Mouse (Mus musculus): ENCODE data around the gene Orc2. TPM values are rescaled to one million over a fixed set of nuclear protein-coding genes. Genes with fewer than 3 reads are reported as not detected.
A peak's percentile ranks its signal among the peaks of the same experiment; 100 is the strongest.

Orc2 gene
- total and polyA plus RNA-seq, 2 experiments from 2014 or later, result 20.8 to 82.0 TPM

DNA sequence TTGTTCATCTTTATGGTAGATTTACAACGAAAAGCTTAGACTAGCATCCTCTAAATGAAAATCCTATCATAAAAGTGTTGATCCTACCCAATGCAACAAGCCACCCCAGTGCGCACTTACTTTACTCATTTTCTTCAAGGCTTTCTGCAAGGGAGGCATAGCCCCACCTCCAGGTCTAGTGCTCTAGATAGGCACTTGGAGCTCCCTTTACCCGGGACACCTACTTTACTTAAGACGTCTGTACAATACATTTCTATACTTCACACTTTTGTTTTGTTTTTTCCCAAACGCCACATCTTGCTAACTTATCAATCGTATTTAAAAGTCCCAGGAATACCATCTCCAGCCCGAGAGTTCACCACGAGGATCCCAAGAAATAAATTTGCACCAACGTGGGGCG lies 60.2 kb downstream of the Orc2 start:
- Histone ChIP-seq H3K27me3 (ENCODE audit: insufficient read depth, low read length) (no peaks in the 10 kb centered on the region), H3K4me2 (ENCODE audit: low read depth, low read length) (peak overlapping the region; percentile 62), H3K4me1 (ENCODE audit: insufficient read depth, low read length) (peaks cover 6% of the 10 kb centered on the region; the same call in 1 of the 2 replicates), H3K9ac (replicated peaks; ENCODE audit: low read length) (peak overlapping the region; percentile 75), H3K4me3 (ENCODE audit: low read length) (peak overlapping the region; percentile 65), H3K27ac (peak overlapping the region; percentile 91), H3K36me3 (ENCODE audit: insufficient read depth, low read length) (0 out of 2 replicates have a peak, but pooled peaks cover 3% of the 10 kb centered on the region), H3K9me3 (ENCODE audit: low read length) (no peaks in the 10 kb centered on the region)
- TF ChIP-seq CTCF (IDR thresholded peaks at IDR 0.05; ENCODE audit: low read depth), result no peak
- 13% methylated on average over 10 of the region's 10 CpGs for WGBS
- no peak for ATAC-seq
- DNase-seq (ENCODE audit: low spot score), result no peak

DNA sequence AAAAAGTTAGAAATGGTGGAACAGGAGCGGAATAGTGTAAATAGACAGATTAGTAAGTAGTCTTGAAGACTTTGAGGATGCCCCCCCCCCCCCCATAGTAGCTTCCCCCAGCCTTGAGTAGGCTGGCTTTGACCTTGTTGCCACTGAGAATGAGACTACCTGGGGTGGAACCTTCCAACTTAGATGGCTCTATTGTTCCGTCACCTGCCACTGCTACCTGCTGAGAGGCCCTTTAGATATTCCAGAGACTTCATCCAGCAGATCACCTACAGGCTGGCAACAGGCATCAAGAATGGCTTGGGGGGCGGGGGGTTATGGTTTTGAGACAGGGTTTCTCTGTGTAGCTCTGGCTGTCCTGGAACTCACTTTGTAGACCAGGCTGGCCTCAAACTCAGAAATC lies 80.4 kb downstream of the Orc2 start:
- H3K27me3 ChIP-seq (ENCODE audit: insufficient read depth, low read length), result no peaks in the 10 kb centered on the region

DNA sequence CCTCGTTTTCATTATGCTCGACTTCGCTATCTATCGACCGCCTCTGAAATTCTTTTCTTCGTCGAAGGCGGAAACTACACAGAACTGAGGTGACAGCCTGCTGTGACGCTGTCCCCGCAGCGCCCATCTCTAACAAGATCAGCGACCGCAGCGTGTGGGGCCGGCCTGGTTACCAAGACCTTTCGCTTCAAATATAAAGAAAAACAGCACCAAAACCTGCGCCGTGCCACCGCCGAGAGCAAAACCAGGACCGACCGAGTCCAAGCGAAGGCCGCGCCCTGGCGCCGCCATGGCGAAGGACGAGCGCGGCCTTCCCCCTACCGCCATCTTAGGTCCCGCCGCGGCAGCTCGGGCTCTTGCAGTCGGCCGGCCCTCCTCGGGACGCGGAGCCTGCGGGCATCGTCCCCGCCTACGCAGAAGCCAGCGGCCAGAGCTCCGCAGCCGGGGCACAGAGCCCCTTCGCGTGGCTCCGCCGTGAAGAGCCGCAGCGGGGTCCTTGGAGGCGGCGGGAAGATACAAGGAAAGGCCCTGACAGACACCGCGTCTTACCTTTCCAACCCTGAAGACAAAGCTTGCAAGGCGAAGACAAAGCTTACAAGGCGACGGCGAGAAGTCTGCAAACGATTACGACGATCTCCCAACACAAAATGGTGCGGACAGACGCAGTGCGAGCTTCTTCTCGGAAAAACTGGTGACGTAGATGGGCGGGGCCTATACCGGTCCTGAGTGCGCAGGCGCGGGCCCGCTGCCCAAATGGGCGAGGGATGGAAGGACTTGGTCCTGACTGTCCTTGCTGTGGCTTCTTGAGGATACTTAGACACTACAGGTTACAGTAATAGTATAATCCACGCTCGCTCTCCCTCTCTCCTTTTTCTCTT lies 81.3 kb downstream of the Orc2 start, which contains the start of gene Clk1:
Clk1 (minus strand) TSS at position 696 of the 878 bp plus-strand sequence.
- Histone ChIP-seq H3K4me2 (ENCODE audit: low read depth, low read length) (peak within 1 kb of the TSS; percentile 72), H3K9ac (replicated peaks; ENCODE audit: low read length) (peak within 1 kb of the TSS; percentile 99), H3K27me3 (ENCODE audit: insufficient read depth, low read length) (no peaks in the 10 kb centered on the region), H3K9me3 (ENCODE audit: low read length) (no peaks in the 10 kb centered on the region), H3K4me3 (ENCODE audit: low read length) (peak within 1 kb of the TSS; percentile 68), H3K4me1 (ENCODE audit: insufficient read depth, low read length) (peaks cover 3% of the 10 kb centered on the region; the same call in 1 of the 2 replicates), H3K36me3 (ENCODE audit: insufficient read depth, low read length) (peaks cover 17% of the 10 kb centered on the region), H3K27ac (peak within 1 kb of the TSS; percentile 99)
- TF ChIP-seq CTCF (IDR thresholded peaks at IDR 0.05; ENCODE audit: low read depth), result no peak
- under 1% methylated on average over 79 of the region's 79 CpGs for WGBS
- DNase-seq (ENCODE audit: low spot score) (peak; percentile 96), ATAC-seq (peak; percentile 96)

More for the DNA sequence above, 80.4 kb downstream of the Orc2 start:
- peaks cover 14% of the 10 kb centered on the region; the same call in 1 of the 2 replicates for H3K36me3 ChIP-seq (ENCODE audit: insufficient read depth, low read length)
- 75% methylated on average over 3 of the region's 3 CpGs for WGBS
- H3K9ac ChIP-seq (replicated peaks; ENCODE audit: low read length), result no peak overlapping the region
- H3K27ac ChIP-seq, result no peak overlapping the region
- H3K4me3 ChIP-seq (ENCODE audit: low read length), result no peak overlapping the region
- peaks cover 3% of the 10 kb centered on the region; the same call in 1 of the 2 replicates for H3K4me1 ChIP-seq (ENCODE audit: insufficient read depth, low read length)
- no peak for TF ChIP-seq CTCF (IDR thresholded peaks at IDR 0.05; ENCODE audit: low read depth)
- DNase-seq (ENCODE audit: low spot score) (no peak), ATAC-seq (no peak)
- H3K4me2 ChIP-seq (ENCODE audit: low read depth, low read length), result peak overlapping the region; percentile 72; the same call in 1 of the 2 replicates
- no peaks in the 10 kb centered on the region for H3K9me3 ChIP-seq (ENCODE audit: low read length)

DNA sequence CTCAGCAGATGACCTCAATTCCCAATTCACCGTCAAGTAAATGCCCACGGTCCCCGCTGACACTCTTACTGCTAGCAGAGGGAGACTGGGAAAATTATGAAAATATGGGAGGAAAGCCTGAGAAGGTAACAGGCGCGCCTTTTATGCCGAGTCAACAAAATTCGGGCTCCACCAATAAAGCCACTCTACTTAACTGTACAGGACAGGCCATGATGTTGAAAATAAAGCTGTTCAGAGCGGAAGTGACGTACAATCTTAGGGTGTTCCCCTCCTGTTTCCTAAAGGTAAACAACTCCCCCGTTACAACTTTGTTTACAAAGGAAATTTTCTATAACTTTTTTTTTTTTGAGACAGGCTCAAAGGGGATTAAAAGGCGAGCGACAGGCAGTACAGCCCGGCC lies 82.0 kb downstream of the Orc2 start:
- peak; percentile 60 for ATAC-seq
- Histone ChIP-seq H3K36me3 (ENCODE audit: insufficient read depth, low read length) (peaks cover 25% of the 10 kb centered on the region), H3K4me1 (ENCODE audit: insufficient read depth, low read length) (peaks cover 3% of the 10 kb centered on the region; the same call in 1 of the 2 replicates), H3K9ac (replicated peaks; ENCODE audit: low read length) (peak overlapping the region; percentile 99), H3K4me3 (ENCODE audit: low read length) (peak overlapping the region; percentile 68), H3K4me2 (ENCODE audit: low read depth, low read length) (peak overlapping the region; percentile 72), H3K27ac (peak overlapping the region; percentile 99), H3K27me3 (ENCODE audit: insufficient read depth, low read length) (no peaks in the 10 kb centered on the region), H3K9me3 (ENCODE audit: low read length) (no peaks in the 10 kb centered on the region)
- no peak for TF ChIP-seq CTCF (IDR thresholded peaks at IDR 0.05; ENCODE audit: low read depth)
- WGBS, result 3% methylated on average over 13 of the region's 13 CpGs
- peak; percentile 80 for DNase-seq (ENCODE audit: low spot score)

DNA sequence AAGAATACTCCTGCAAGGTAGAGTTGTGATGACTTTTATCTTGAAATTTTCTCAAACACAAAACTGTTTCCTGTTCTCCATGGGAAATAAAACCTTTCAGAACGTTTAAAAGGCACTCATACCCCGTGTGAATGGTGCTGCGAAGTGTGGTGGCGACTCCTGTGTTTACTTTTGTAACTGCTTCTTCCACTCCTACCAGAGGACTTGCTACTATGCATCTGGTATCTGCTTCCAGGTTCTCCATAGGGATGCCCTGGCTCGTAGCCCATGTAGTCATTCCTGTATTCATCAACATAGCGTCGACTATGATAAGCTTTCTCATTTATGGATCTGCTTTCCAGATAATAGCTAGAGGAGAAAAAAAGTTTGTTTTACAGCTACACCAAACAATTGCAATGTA lies 83.9 kb downstream of the Orc2 start:
- no peaks in the 10 kb centered on the region for H3K27me3 ChIP-seq (ENCODE audit: insufficient read depth, low read length)
- 48% methylated on average over 7 of the region's 7 CpGs for WGBS
- H3K9ac ChIP-seq (replicated peaks; ENCODE audit: low read length), result no peak overlapping the region
- no peak overlapping the region for H3K4me3 ChIP-seq (ENCODE audit: low read length)
- H3K27ac ChIP-seq, result no peak overlapping the region
- H3K4me2 ChIP-seq (ENCODE audit: low read depth, low read length), result peak overlapping the region; percentile 72; the same call in 1 of the 2 replicates
- H3K9me3 ChIP-seq (ENCODE audit: low read length), result no peaks in the 10 kb centered on the region
- H3K36me3 ChIP-seq (ENCODE audit: insufficient read depth, low read length), result peaks cover 41% of the 10 kb centered on the region
- H3K4me1 ChIP-seq (ENCODE audit: insufficient read depth, low read length), result peaks cover 3% of the 10 kb centered on the region; the same call in 1 of the 2 replicates
- TF ChIP-seq CTCF (IDR thresholded peaks at IDR 0.05; ENCODE audit: low read depth), result no peak
- DNase-seq (ENCODE audit: low spot score), result peak; percentile 20
- ATAC-seq, result no peak

DNA sequence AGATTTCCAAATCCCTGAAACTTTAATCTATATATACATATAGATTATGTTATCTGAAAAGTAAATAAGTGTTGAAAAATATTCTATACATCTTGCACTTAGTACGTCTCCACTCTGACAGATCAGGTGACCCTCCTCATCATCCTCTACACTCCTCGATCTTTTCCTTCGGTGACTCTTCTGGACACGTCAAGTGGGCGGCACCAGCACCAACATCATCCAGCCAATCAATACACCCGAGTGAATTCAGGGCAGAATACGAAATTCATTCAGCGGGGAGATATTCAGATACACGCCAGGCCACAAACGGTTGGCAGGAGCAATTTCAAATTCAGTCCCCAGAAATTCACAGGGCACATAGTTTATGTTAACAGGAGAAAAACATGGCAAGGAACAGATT lies 84.9 kb downstream of the Orc2 start:
- peaks cover 3% of the 10 kb centered on the region; the same call in 1 of the 2 replicates for H3K4me1 ChIP-seq (ENCODE audit: insufficient read depth, low read length)
- ATAC-seq (no peak), DNase-seq (ENCODE audit: low spot score) (no peak)
- H3K9ac ChIP-seq (replicated peaks; ENCODE audit: low read length), result no peak overlapping the region
- H3K9me3 ChIP-seq (ENCODE audit: low read length), result no peaks in the 10 kb centered on the region
- no peak for TF ChIP-seq CTCF (IDR thresholded peaks at IDR 0.05; ENCODE audit: low read depth)
- H3K36me3 ChIP-seq (ENCODE audit: insufficient read depth, low read length), result peaks cover 45% of the 10 kb centered on the region
- no peak overlapping the region for H3K27ac ChIP-seq
- H3K4me2 ChIP-seq (ENCODE audit: low read depth, low read length), result no peak overlapping the region
- no peaks in the 10 kb centered on the region for H3K27me3 ChIP-seq (ENCODE audit: insufficient read depth, low read length)
- H3K4me3 ChIP-seq (ENCODE audit: low read length), result no peak overlapping the region
- 82% methylated on average over 10 of the region's 10 CpGs for WGBS
